Mouse (Mus musculus): ENCODE measurements around the gene Etnppl. TPM values are rescaled to one million over a fixed set of nuclear protein-coding genes. Genes with fewer than 3 reads are reported as not detected.

Gene Etnppl
- polyA plus RNA-seq, 1 experiment from 2014 or later, result not detected

DNA sequence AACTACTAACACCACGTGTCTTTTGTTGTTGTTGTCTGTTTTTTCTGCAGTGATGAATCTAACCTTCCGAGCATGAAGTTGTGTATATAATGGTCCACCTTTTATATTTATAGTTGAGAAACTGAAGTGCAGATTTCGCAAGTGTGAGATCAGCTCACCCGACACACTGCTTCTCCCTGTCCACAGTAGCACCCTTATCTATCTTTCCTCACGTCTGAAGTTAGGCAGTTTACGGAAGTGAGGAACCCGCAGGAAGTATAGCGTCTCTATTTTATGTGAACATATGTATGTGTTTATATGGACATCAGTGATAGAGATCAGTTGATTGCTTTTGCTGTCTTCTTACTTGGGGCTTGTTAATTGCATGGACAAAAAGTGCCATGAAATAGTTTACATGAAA lies 22.2 kb upstream of the Etnppl start:
- Histone ChIP-seq H3K9ac (replicated peaks; ENCODE audit: low read depth, low read length) (no peak overlapping the region), H3K9me3 (ENCODE audit: control insufficient read depth, low read length) (no peaks in the 10 kb centered on the region), H3K27me3 (ENCODE audit: control insufficient read depth, insufficient read depth, low read length) (no peaks in the 10 kb centered on the region), H3K27ac (ENCODE audit: low read depth, low read length) (no peak overlapping the region), H3K4me3 (ENCODE audit: low read depth, low read length) (no peak overlapping the region), H3K36me3 (ENCODE audit: control insufficient read depth, insufficient read depth, low read length) (no peaks in the 10 kb centered on the region), H3K4me2 (ENCODE audit: low read depth, low read length) (no peak overlapping the region), H3K4me1 (ENCODE audit: control insufficient read depth, insufficient read depth, low read length) (no peaks in the 10 kb centered on the region)
- ATAC-seq (ENCODE audit: low read depth), result no peak
- WGBS, result 92% methylated on average over 8 of the region's 8 CpGs

DNA sequence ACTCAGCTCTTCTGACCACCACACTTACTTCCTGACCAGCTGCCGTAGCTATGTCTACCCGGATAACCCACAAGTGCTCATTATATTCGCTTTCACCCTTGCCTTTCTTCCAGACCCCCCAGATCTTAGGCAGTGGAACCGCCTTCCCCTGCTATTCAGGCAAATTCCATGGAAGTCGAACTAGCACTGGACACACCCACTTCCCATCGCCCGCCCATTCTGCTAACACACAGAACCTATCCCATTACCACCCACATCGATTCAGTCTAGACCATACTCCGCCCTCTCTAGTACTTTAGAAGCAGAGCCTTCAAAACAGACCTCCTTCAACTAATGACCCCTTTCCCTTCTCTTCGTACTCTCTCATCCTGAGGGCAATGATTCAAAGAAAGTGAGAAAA lies 15.8 kb upstream of the Etnppl start:
- Histone ChIP-seq H3K9ac (replicated peaks; ENCODE audit: low read depth, low read length) (no peak overlapping the region), H3K9me3 (ENCODE audit: control insufficient read depth, low read length) (no peaks in the 10 kb centered on the region), H3K27me3 (ENCODE audit: control insufficient read depth, insufficient read depth, low read length) (no peaks in the 10 kb centered on the region), H3K27ac (ENCODE audit: low read depth, low read length) (no peak overlapping the region), H3K36me3 (ENCODE audit: control insufficient read depth, insufficient read depth, low read length) (no peaks in the 10 kb centered on the region), H3K4me1 (ENCODE audit: control insufficient read depth, insufficient read depth, low read length) (no peaks in the 10 kb centered on the region), H3K4me2 (ENCODE audit: low read depth, low read length) (no peak overlapping the region), H3K4me3 (ENCODE audit: low read depth, low read length) (no peak overlapping the region)
- ATAC-seq (ENCODE audit: low read depth), result no peak
- 79% methylated on average over 10 of the region's 10 CpGs for WGBS

DNA sequence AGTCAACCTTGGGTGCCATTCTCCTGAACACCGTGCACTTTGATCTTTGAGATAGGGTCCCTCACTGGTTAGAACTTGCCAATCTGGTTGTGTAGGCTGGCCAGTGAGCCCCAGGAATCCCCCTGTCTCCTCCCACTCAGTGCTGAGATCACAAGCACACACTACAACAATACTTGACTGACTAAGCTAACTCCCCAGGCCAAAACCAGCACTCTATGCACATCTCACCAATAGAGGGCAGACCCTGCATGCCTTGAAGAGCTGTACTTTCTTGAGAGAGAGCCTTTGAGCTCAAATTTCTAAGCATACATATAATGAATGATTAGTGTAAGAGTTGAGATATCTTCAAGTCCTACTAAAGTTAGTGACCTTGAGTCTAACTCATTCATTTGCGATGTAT lies 9.3 kb upstream of the Etnppl start:
- 94% methylated on average over 2 of the region's 2 CpGs for WGBS
- ATAC-seq (ENCODE audit: low read depth), result no peak
- Histone ChIP-seq H3K4me2 (ENCODE audit: low read depth, low read length) (no peak overlapping the region), H3K4me1 (ENCODE audit: control insufficient read depth, insufficient read depth, low read length) (no peaks in the 10 kb centered on the region), H3K27me3 (ENCODE audit: control insufficient read depth, insufficient read depth, low read length) (no peaks in the 10 kb centered on the region), H3K9ac (replicated peaks; ENCODE audit: low read depth, low read length) (no peak overlapping the region), H3K4me3 (ENCODE audit: low read depth, low read length) (no peak overlapping the region), H3K9me3 (ENCODE audit: control insufficient read depth, low read length) (no peaks in the 10 kb centered on the region), H3K27ac (ENCODE audit: low read depth, low read length) (no peak overlapping the region), H3K36me3 (ENCODE audit: control insufficient read depth, insufficient read depth, low read length) (no peaks in the 10 kb centered on the region)

DNA sequence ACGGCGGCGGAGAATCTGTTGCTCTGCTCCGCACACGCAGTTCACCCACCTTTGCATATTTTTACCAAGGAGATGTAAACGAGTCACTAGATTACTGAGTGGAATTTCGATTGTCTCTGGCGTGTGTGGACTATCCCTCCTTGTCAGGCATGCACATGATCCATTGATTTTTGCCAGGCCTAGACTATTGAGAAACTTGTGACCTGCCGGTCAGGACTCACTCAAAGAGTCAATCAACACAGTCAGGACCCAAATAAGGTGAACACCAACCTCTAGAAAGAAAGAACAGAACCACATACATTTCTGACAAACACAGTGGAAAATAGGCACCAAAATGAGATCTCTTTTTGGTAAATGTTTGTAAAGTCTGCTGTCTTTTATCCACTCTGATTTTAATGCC lies 2.8 kb upstream of the Etnppl start:
- H3K9me3 ChIP-seq (ENCODE audit: control insufficient read depth, low read length), result no peaks in the 10 kb centered on the region
- H3K36me3 ChIP-seq (ENCODE audit: control insufficient read depth, insufficient read depth, low read length), result no peaks in the 10 kb centered on the region
- H3K4me1 ChIP-seq (ENCODE audit: control insufficient read depth, insufficient read depth, low read length), result no peaks in the 10 kb centered on the region
- no peak overlapping the region for H3K27ac ChIP-seq (ENCODE audit: low read depth, low read length)
- H3K9ac ChIP-seq (replicated peaks; ENCODE audit: low read depth, low read length), result no peak overlapping the region
- WGBS, result 91% methylated on average over 9 of the region's 9 CpGs
- no peak for ATAC-seq (ENCODE audit: low read depth)
- H3K4me2 ChIP-seq (ENCODE audit: low read depth, low read length), result no peak overlapping the region
- no peaks in the 10 kb centered on the region for H3K27me3 ChIP-seq (ENCODE audit: control insufficient read depth, insufficient read depth, low read length)
- no peak overlapping the region for H3K4me3 ChIP-seq (ENCODE audit: low read depth, low read length)

DNA sequence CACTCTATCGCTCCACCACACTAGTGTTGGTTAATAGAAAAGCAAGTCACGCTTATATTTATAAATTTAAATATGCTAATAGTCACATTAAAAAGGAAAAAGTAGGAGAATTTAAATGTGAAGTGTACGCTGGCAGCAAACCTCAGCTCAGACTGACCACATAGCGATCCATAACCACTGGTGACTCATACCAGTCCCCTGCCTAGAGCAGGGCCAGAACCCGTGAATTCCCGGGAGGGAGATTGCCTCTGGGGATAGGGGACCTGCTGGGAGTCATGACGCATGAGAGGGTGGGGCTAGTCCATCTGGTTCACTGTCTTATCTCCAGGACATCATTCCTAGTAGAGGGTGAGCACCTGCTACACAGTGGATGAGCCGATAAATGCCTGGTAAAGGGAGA lies 1.6 kb upstream of the Etnppl start:
- H3K4me2 ChIP-seq (ENCODE audit: low read depth, low read length), result no peak overlapping the region
- no peak overlapping the region for H3K27ac ChIP-seq (ENCODE audit: low read depth, low read length)
- H3K9me3 ChIP-seq (ENCODE audit: control insufficient read depth, low read length), result no peaks in the 10 kb centered on the region
- no peaks in the 10 kb centered on the region for H3K4me1 ChIP-seq (ENCODE audit: control insufficient read depth, insufficient read depth, low read length)
- 56% methylated on average over 8 of the region's 8 CpGs for WGBS
- H3K9ac ChIP-seq (replicated peaks; ENCODE audit: low read depth, low read length), result no peak overlapping the region
- ATAC-seq (ENCODE audit: low read depth), result no peak
- no peaks in the 10 kb centered on the region for H3K27me3 ChIP-seq (ENCODE audit: control insufficient read depth, insufficient read depth, low read length)
- no peaks in the 10 kb centered on the region for H3K36me3 ChIP-seq (ENCODE audit: control insufficient read depth, insufficient read depth, low read length)
- H3K4me3 ChIP-seq (ENCODE audit: low read depth, low read length), result no peak overlapping the region

DNA sequence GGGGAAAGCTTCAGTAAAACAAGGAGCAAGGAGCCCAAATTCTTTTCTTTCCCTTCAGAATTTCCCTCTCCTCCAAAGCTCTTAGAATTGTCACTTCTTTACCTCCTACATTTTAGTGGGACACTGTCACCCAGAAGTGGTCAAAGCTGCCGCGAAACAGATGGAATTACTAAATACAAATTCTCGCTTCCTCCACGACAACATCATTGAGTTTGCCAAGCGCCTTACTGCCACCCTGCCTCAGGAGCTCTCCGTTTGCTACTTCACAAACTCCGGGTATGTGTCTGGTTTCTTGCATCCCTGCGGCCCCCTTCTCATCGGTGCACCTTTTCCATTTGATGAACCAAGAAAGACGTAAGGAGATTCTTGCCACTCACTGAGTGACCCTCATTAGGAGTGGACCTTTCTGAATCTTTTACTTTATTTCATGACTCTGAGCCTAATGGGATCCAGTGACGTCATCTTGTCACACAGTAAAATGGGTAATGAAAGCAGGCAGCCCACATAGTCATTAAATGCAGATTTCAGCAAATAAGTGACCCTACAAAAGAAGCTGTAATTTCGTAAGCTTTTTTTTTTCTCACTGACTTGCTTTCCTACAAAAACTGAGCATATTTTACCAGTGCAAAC lies 3.4 kb downstream of the Etnppl start:
- WGBS, result 72% methylated on average over 12 of the region's 12 CpGs
- no peaks in the 10 kb centered on the region for H3K27me3 ChIP-seq (ENCODE audit: control insufficient read depth, insufficient read depth, low read length)
- no peak overlapping the region for H3K4me2 ChIP-seq (ENCODE audit: low read depth, low read length)
- no peaks in the 10 kb centered on the region for H3K9me3 ChIP-seq (ENCODE audit: control insufficient read depth, low read length)
- no peak overlapping the region for H3K27ac ChIP-seq (ENCODE audit: low read depth, low read length)
- no peaks in the 10 kb centered on the region for H3K36me3 ChIP-seq (ENCODE audit: control insufficient read depth, insufficient read depth, low read length)
- H3K9ac ChIP-seq (replicated peaks; ENCODE audit: low read depth, low read length), result no peak overlapping the region
- no peaks in the 10 kb centered on the region for H3K4me1 ChIP-seq (ENCODE audit: control insufficient read depth, insufficient read depth, low read length)
- ATAC-seq (ENCODE audit: low read depth), result no peak
- H3K4me3 ChIP-seq (ENCODE audit: low read depth, low read length), result no peak overlapping the region

DNA sequence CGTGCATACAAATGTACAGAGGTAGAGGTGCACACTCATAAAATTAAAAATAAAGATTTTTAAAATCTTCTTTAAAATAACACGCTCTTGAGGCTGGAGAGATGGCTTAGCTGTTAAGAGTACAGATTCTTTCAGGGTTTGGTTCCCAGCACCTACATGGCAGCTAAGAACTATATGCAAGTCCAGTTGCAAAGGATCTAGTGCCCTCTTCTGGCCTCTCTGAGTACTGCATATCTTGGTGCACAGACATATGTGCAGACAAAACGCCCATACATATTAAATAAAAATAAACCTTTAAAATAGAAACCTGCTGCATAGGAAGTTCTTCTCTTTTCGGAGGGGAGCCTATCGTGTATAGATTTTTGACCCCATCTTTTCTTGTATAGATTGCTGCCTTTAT lies 11.1 kb downstream of the Etnppl start:
- no peaks in the 10 kb centered on the region for H3K4me1 ChIP-seq (ENCODE audit: control insufficient read depth, insufficient read depth, low read length)
- H3K27me3 ChIP-seq (ENCODE audit: control insufficient read depth, insufficient read depth, low read length), result no peaks in the 10 kb centered on the region
- H3K36me3 ChIP-seq (ENCODE audit: control insufficient read depth, insufficient read depth, low read length), result no peaks in the 10 kb centered on the region
- H3K4me2 ChIP-seq (ENCODE audit: low read depth, low read length), result no peak overlapping the region
- no peak for ATAC-seq (ENCODE audit: low read depth)
- H3K4me3 ChIP-seq (ENCODE audit: low read depth, low read length), result no peak overlapping the region
- 94% methylated on average over 5 of the region's 5 CpGs for WGBS
- no peak overlapping the region for H3K27ac ChIP-seq (ENCODE audit: low read depth, low read length)
- H3K9ac ChIP-seq (replicated peaks; ENCODE audit: low read depth, low read length), result no peak overlapping the region
- H3K9me3 ChIP-seq (ENCODE audit: control insufficient read depth, low read length), result no peaks in the 10 kb centered on the region

DNA sequence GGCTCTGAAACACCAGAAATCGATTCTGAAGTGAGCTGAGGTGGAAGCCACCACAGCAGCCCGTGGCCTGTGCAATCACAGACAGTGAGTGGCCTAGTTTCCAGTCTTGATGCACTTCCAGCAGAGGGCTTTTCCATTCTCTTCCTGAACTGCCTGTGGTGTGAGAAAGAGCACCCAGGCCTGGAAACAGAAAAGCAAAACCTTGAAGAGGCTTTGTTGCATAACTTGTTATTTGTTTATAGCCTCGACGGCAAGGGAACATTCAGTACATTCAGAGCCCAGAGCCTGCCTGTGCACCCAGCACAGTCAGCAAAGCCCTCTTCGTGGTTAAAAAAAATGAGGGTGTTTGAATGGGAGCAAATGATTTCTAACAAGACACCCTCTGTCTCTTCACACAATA lies 16.6 kb downstream of the Etnppl start:
- Histone ChIP-seq H3K9ac (replicated peaks; ENCODE audit: low read depth, low read length) (no peak overlapping the region), H3K27me3 (ENCODE audit: control insufficient read depth, insufficient read depth, low read length) (no peaks in the 10 kb centered on the region), H3K4me1 (ENCODE audit: control insufficient read depth, insufficient read depth, low read length) (no peaks in the 10 kb centered on the region), H3K36me3 (ENCODE audit: control insufficient read depth, insufficient read depth, low read length) (no peaks in the 10 kb centered on the region), H3K4me3 (ENCODE audit: low read depth, low read length) (no peak overlapping the region), H3K4me2 (ENCODE audit: low read depth, low read length) (no peak overlapping the region), H3K9me3 (ENCODE audit: control insufficient read depth, low read length) (no peaks in the 10 kb centered on the region), H3K27ac (ENCODE audit: low read depth, low read length) (no peak overlapping the region)
- ATAC-seq (ENCODE audit: low read depth), result no peak
- 74% methylated on average over 5 of the region's 5 CpGs for WGBS

DNA sequence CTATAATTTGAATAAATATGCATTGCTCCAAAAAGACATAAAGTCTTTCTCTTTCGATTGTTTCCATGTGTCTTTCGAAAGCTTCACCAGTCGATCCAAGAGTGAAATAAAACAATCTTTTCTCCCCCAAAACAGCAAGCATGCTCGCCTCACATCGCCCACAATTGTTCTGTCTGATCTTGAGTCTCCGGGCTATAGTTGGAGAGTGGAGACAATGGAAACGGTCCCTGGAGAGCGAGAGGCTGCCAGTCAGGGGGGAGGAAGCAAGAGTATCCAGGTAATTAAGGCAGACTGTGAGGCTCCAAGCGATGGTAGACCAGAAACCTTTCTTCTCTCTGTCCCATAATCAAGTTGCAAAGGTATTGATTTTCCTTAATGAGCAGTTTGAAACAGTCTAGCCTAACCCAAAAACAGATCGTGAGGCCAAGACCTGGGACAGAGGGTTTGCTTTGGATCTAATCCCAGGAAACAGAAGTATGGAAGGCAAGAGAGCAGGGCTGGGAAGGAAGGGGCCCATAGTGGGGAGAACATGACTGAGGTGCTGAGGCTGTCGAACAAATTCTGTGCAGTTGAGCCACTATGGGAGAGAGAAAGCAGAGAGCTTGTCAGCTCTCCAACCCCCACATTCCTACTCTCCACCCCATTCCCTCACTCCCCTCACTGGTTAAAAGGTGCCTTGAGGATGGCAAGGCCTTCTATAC lies 29.0 kb downstream of the Etnppl start:
- no peaks in the 10 kb centered on the region for H3K9me3 ChIP-seq (ENCODE audit: control insufficient read depth, low read length)
- H3K36me3 ChIP-seq (ENCODE audit: control insufficient read depth, insufficient read depth, low read length), result no peaks in the 10 kb centered on the region
- H3K4me2 ChIP-seq (ENCODE audit: low read depth, low read length), result no peak overlapping the region
- ATAC-seq (ENCODE audit: low read depth), result no peak
- H3K4me1 ChIP-seq (ENCODE audit: control insufficient read depth, insufficient read depth, low read length), result no peaks in the 10 kb centered on the region
- no peak overlapping the region for H3K9ac ChIP-seq (replicated peaks; ENCODE audit: low read depth, low read length)
- H3K27ac ChIP-seq (ENCODE audit: low read depth, low read length), result no peak overlapping the region
- H3K4me3 ChIP-seq (ENCODE audit: low read depth, low read length), result no peak overlapping the region
- H3K27me3 ChIP-seq (ENCODE audit: control insufficient read depth, insufficient read depth, low read length), result no peaks in the 10 kb centered on the region
- WGBS, result 76% methylated on average over 11 of the region's 11 CpGs
